Mouse (Mus musculus) embryonic facial prominence, embryonic 10.5 days (tissue): ENCODE data around the gene Grik4. TPM values are rescaled to one million over a fixed set of nuclear protein-coding genes. Genes with fewer than 3 reads are reported as not detected.

Experiments used
- DNase-seq: peaks from one replicate; pipeline ENCODE4 v3.0.0-alpha.2; 2017; ENCODE audit warnings: low spot score
- H3K27ac ChIP-seq: fragments of 300-500 bp; sonication (generic); replicated peaks from 2 replicates; pipeline ENCODE4 v1.5.1; 2016; ENCODE audit warnings: mild to moderate bottlenecking
- H3K27me3 ChIP-seq: fragments of 300-500 bp; sonication (generic); replicated peaks from 2 replicates; pipeline ENCODE4 v1.6.1; 2016; ENCODE audit warnings: low read depth, mild to moderate bottlenecking; ENCODE audit not compliant: poor library complexity, severe bottlenecking
- H3K36me3 ChIP-seq: fragments of 300-500 bp; sonication (generic); replicated peaks from 2 replicates; pipeline ENCODE4 v1.6.1; 2016; ENCODE audit warnings: mild to moderate bottlenecking, moderate library complexity
- H3K4me1 ChIP-seq: fragments of 300-500 bp; sonication (generic); 2 replicates; pipeline ENCODE4 v1.6.1; 2016
- H3K4me3 ChIP-seq: fragments of 300-500 bp; sonication (generic); 2 replicates; pipeline ENCODE4 v1.5.1; 2016; ENCODE audit warnings: mild to moderate bottlenecking, moderate library complexity
- H3K9me3 ChIP-seq: fragments of 300-500 bp; sonication (generic); 2 replicates; pipeline ENCODE4 v1.6.1; 2016; ENCODE audit warnings: mild to moderate bottlenecking
- WGBS: fragments of 180-500 bp; shearing (Covaris S2); methylation state at CpG from one replicate; pipeline ENCODE4 v1.1.7; 2016; 5-methylcytosine and 5-hydroxymethylcytosine counted together
- polyA plus RNA-seq: library from polyadenylated mRNA; unstranded; fragments of >200 nt; fragmentation: Nextera tagmentation; extraction: Ambion mirVana; gene quantifications from 2 replicates; pipeline ENCODE4 v1.2.1, GENCODE M21; 2016

The Grik4 gene
- polyA plus RNA-seq, 1 experiment from 2014 or later = 0.96 TPM

GRCm38 (mm10) chr9:42897361-42898051 is 46.8 kb downstream of the Grik4 start:
- Histone ChIP-seq H3K4me3 (peak overlapping the region; percentile 66), H3K27me3 (peaks cover 99% of the 10 kb centered on the region), H3K27ac (peak overlapping the region; percentile 83), H3K4me1 (peaks cover 52% of the 10 kb centered on the region), H3K9me3 (0 out of 2 replicates have a peak, but pooled peaks cover 3% of the 10 kb centered on the region), H3K36me3 (no peaks in the 10 kb centered on the region)
- WGBS = under 1% methylated on average over 52 of the region's 52 CpGs
- peak; percentile 71 for DNase-seq

GRCm38 (mm10) chr9:42896421-42897210 is 47.7 kb downstream of the Grik4 start:
- H3K9me3 ChIP-seq = 0 out of 2 replicates have a peak, but pooled peaks cover 3% of the 10 kb centered on the region
- H3K27ac ChIP-seq = peak overlapping the region; percentile 83
- 3% methylated on average over 16 of the region's 16 CpGs for WGBS
- peaks cover 90% of the 10 kb centered on the region for H3K27me3 ChIP-seq
- H3K36me3 ChIP-seq = no peaks in the 10 kb centered on the region
- peak; percentile 47 for DNase-seq
- H3K4me3 ChIP-seq = peak overlapping the region; percentile 66
- peaks cover 45% of the 10 kb centered on the region for H3K4me1 ChIP-seq

GRCm38 (mm10) chr9:42892765-42893164 is 51.5 kb downstream of the Grik4 start:
- no peak for DNase-seq
- H3K4me1 ChIP-seq = peaks cover 29% of the 10 kb centered on the region
- WGBS = 84% methylated on average over 8 of the region's 8 CpGs
- H3K9me3 ChIP-seq = 0 out of 2 replicates have a peak, but pooled peaks cover 3% of the 10 kb centered on the region
- H3K27ac ChIP-seq = no peak overlapping the region
- peaks cover 70% of the 10 kb centered on the region for H3K27me3 ChIP-seq
- H3K4me3 ChIP-seq = no peak overlapping the region
- H3K36me3 ChIP-seq = no peaks in the 10 kb centered on the region

GRCm38 (mm10) chr9:42887930-42888329 is 56.4 kb downstream of the Grik4 start:
- Histone ChIP-seq H3K27me3 (peaks cover 45% of the 10 kb centered on the region), H3K36me3 (no peaks in the 10 kb centered on the region), H3K27ac (no peak overlapping the region), H3K4me1 (peaks cover 14% of the 10 kb centered on the region), H3K9me3 (0 out of 2 replicates have a peak, but pooled peaks cover 3% of the 10 kb centered on the region), H3K4me3 (no peak overlapping the region)
- no peak for DNase-seq
- 81% methylated on average over 4 of the region's 4 CpGs for WGBS

GRCm38 (mm10) chr9:42886112-42886766 is 58.1 kb downstream of the Grik4 start:
- no peak for DNase-seq
- Histone ChIP-seq H3K27ac (no peak overlapping the region; the same call in 1 of the 2 replicates), H3K9me3 (no peaks in the 10 kb centered on the region), H3K4me1 (peaks cover 20% of the 10 kb centered on the region), H3K27me3 (peaks cover 43% of the 10 kb centered on the region), H3K4me3 (no peak overlapping the region), H3K36me3 (no peaks in the 10 kb centered on the region)
- 66% methylated on average over 15 of the region's 15 CpGs for WGBS

- no peak overlapping the region for H3K27ac ChIP-seq
- no peak overlapping the region for H3K4me3 ChIP-seq
- H3K27me3 ChIP-seq = peaks cover 37% of the 10 kb centered on the region
- no peaks in the 10 kb centered on the region for H3K36me3 ChIP-seq
- H3K4me1 ChIP-seq = peaks cover 20% of the 10 kb centered on the region
- no peak for DNase-seq
- H3K9me3 ChIP-seq = no peaks in the 10 kb centered on the region
- WGBS = 69% methylated on average over 8 of the region's 8 CpGs
Measured at GRCm38 (mm10) chr9:42885566-42885965, 58.7 kb downstream of the Grik4 start.

GRCm38 (mm10) chr9:42885123-42885522 is 59.2 kb downstream of the Grik4 start:
- 72% methylated on average over 11 of the region's 11 CpGs for WGBS
- Histone ChIP-seq H3K4me3 (no peak overlapping the region), H3K27ac (no peak overlapping the region), H3K36me3 (no peaks in the 10 kb centered on the region), H3K27me3 (peaks cover 40% of the 10 kb centered on the region), H3K4me1 (peaks cover 20% of the 10 kb centered on the region), H3K9me3 (no peaks in the 10 kb centered on the region)
- DNase-seq = no peak

GRCm38 (mm10) chr9:42883006-42883759 is 61.1 kb downstream of the Grik4 start:
- Histone ChIP-seq H3K9me3 (no peaks in the 10 kb centered on the region), H3K4me3 (no peak overlapping the region), H3K27ac (no peak overlapping the region), H3K4me1 (peaks cover 21% of the 10 kb centered on the region), H3K27me3 (peaks cover 47% of the 10 kb centered on the region), H3K36me3 (no peaks in the 10 kb centered on the region)
- 82% methylated on average over 10 of the region's 10 CpGs for WGBS
- DNase-seq = no peak

- WGBS = 61% methylated on average over 11 of the region's 11 CpGs
- Histone ChIP-seq H3K9me3 (no peaks in the 10 kb centered on the region), H3K27me3 (peaks cover 54% of the 10 kb centered on the region), H3K4me3 (no peak overlapping the region), H3K36me3 (no peaks in the 10 kb centered on the region), H3K4me1 (peaks cover 23% of the 10 kb centered on the region), H3K27ac (no peak overlapping the region)
- no peak for DNase-seq
Measured at GRCm38 (mm10) chr9:42882313-42882712, 62.0 kb downstream of the Grik4 start.

GRCm38 (mm10) chr9:42881040-42881439 is 63.3 kb downstream of the Grik4 start:
- no peaks in the 10 kb centered on the region for H3K36me3 ChIP-seq
- no peaks in the 10 kb centered on the region for H3K9me3 ChIP-seq
- H3K4me1 ChIP-seq = peaks cover 15% of the 10 kb centered on the region
- peaks cover 50% of the 10 kb centered on the region for H3K27me3 ChIP-seq
- DNase-seq = no peak
- H3K4me3 ChIP-seq = no peak overlapping the region
- 83% methylated on average over 8 of the region's 8 CpGs for WGBS
- H3K27ac ChIP-seq = no peak overlapping the region

GRCm38 (mm10) chr9:42878401-42878800 is 65.9 kb downstream of the Grik4 start:
- Histone ChIP-seq H3K4me1 (peaks cover 17% of the 10 kb centered on the region), H3K4me3 (no peak overlapping the region), H3K36me3 (no peaks in the 10 kb centered on the region), H3K9me3 (no peaks in the 10 kb centered on the region), H3K27ac (no peak overlapping the region), H3K27me3 (peaks cover 37% of the 10 kb centered on the region)
- 28% methylated on average over 7 of the region's 7 CpGs for WGBS
- no peak for DNase-seq

GRCm38 (mm10) chr9:42872885-42873284 is 71.4 kb downstream of the Grik4 start:
- H3K4me3 ChIP-seq = no peak overlapping the region
- H3K4me1 ChIP-seq = peaks cover 16% of the 10 kb centered on the region
- H3K36me3 ChIP-seq = no peaks in the 10 kb centered on the region
- H3K27ac ChIP-seq = no peak overlapping the region
- 83% methylated on average over 6 of the region's 6 CpGs for WGBS
- peaks cover 21% of the 10 kb centered on the region for H3K27me3 ChIP-seq
- no peak for DNase-seq
- no peaks in the 10 kb centered on the region for H3K9me3 ChIP-seq
